Mouse (Mus musculus): ENCODE results near the gene Gm20388.

- peak; percentile 79 for TF ChIP-seq CTCF (IDR thresholded peaks at IDR 0.05; ENCODE audit: low read depth)
- TF ChIP-seq EP300 (optimal IDR thresholded peaks at IDR 0.05), result no peak
Measured at GRCm38 (mm10) chr8:122611295-122612133, 2700.9 kb downstream of the Gm20388 start, which contains the start of the genes Galns and Trappc2l.
